Mouse (Mus musculus) stomach, embryonic 14.5 days (tissue): Measurements from ENCODE around the gene Oas1c. TPM values are rescaled to one million over a fixed set of nuclear protein-coding genes. Genes with fewer than 3 reads are reported as not detected.
A peak's percentile ranks its signal among the peaks of the same experiment; 100 is the strongest.

Experiments used
- ATAC-seq: fragments of 200-750 bp; cut with Nextera tagmentation; 2 replicates; pipeline ENCODE4 v1.8.0; 2017; ENCODE audit warnings: low read depth, moderate TSS enrichment; ENCODE audit not compliant: insufficient number of reproducible peaks, insufficient read depth, low FRiP score
- H3K27ac ChIP-seq: fragments of 300-500 bp; sonication (generic); 2 replicates; pipeline ENCODE4 v1.5.1; 2014; ENCODE audit warnings: mild to moderate bottlenecking, low read length, moderate library complexity, mixed read lengths
- H3K27me3 ChIP-seq: fragments of 300-500 bp; sonication (generic); 2 replicates; pipeline ENCODE4 v1.6.1; 2014; ENCODE audit warnings: low read length, control low read depth, mixed read lengths; ENCODE audit not compliant: control insufficient read depth, insufficient read depth
- H3K36me3 ChIP-seq: fragments of 300-500 bp; sonication (generic); 2 replicates; pipeline ENCODE4 v1.6.1; 2014; ENCODE audit warnings: mild to moderate bottlenecking, control low read depth, low read length, moderate library complexity, mixed read lengths; ENCODE audit not compliant: control insufficient read depth, insufficient read depth
- H3K4me1 ChIP-seq: fragments of 300-500 bp; sonication (generic); 2 replicates; pipeline ENCODE4 v1.6.1; 2014; ENCODE audit warnings: low read length, control low read depth, mixed read lengths; ENCODE audit not compliant: control insufficient read depth, insufficient read depth
- H3K4me2 ChIP-seq: fragments of 300-500 bp; sonication (generic); replicated peaks from 2 replicates; pipeline ENCODE4 v1.6.1; 2014; ENCODE audit warnings: low read depth, low read length, control low read depth
- H3K4me3 ChIP-seq: fragments of 300-500 bp; sonication (generic); 2 replicates; pipeline ENCODE4 v1.5.1; 2014; ENCODE audit warnings: low read depth, low read length, control low read depth
- H3K9ac ChIP-seq: fragments of 300-500 bp; sonication (generic); replicated peaks from 2 replicates; pipeline ENCODE4 v1.6.1; 2014; ENCODE audit warnings: low read depth, mild to moderate bottlenecking, control low read depth, low read length, moderate library complexity, mixed read lengths
- H3K9me3 ChIP-seq: fragments of 300-500 bp; sonication (generic); 2 replicates; pipeline ENCODE4 v1.6.1; 2016; ENCODE audit warnings: low read depth, low read length, control low read depth; ENCODE audit not compliant: control insufficient read depth
- WGBS: fragments of 180-500 bp; shearing (Covaris S2); extraction: QIAGEN DNeasy Blood & Tissue Kit; methylation state at CpG from one replicate; pipeline ENCODE4 v1.1.7; 2014; 5-methylcytosine and 5-hydroxymethylcytosine counted together
- polyA plus RNA-seq: library from polyadenylated mRNA; unstranded; fragments of >200 nt; fragmentation: Nextera tagmentation; extraction: Ambion mirVana; gene quantifications from 2 replicates; pipeline ENCODE4 v1.2.1, GENCODE M21; 2014

The Oas1c gene
- polyA plus RNA-seq, 1 experiment from 2014 or later, result 0.59 TPM

DNA sequence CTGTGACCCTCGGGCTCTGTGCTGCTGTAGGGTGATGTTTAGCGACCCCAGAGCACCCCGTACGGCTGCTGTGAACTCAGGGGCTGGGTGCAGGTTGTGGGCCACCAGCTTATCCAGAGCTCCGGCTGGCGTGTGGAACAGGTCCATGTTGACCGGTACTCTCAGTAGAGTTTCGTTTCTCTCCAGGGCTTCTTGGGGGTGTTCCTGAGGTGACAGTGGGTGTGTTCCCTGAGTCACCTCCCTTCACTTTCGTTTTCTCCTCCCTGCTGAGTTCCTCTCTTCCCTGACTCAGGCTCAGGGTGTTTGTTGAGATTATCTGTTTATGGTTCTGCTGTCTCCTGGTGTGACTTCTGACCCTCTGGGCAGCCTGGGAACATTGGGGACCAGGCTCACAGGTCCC, 34.8 kb downstream of the Oas1c start, which contains the start of gene Oas3:
Gene Oas3, minus strand, starts transcription at position 184 of the 400 bp plus-strand sequence.
- 73% methylated on average over 9 of the region's 9 CpGs for WGBS
- no peak within 1 kb of the TSS for H3K4me3 ChIP-seq
- no peaks in the 10 kb centered on the region for H3K27me3 ChIP-seq
- no peaks in the 10 kb centered on the region for H3K9me3 ChIP-seq
- no peak within 1 kb of the TSS for H3K4me2 ChIP-seq
- no peaks in the 10 kb centered on the region for H3K36me3 ChIP-seq
- ATAC-seq, result no peak
- no peak within 1 kb of the TSS for H3K27ac ChIP-seq
- H3K4me1 ChIP-seq, result no peaks in the 10 kb centered on the region
- no peak within 1 kb of the TSS for H3K9ac ChIP-seq

DNA sequence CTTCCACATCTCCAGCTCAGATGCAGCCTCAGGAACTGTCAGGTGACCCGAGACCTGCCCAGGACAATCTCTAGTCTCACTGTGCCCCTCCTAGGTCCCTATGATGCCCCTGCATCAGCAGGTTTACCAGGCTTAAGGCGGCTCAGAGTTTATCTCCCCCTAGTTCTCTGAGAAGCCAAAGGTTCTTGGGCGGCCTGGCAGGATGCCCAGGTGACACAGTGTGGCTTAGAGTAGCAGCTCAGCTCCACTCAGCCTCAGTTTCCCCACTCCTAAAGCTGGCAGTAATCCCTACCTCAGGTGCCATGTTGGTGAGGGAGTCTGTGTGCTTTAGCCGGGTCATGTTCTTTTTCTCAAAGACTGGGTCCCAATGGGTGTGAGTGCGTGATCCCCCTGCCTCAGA, 35.5 kb downstream of the Oas1c start:
- H3K9me3 ChIP-seq, result no peaks in the 10 kb centered on the region
- no peaks in the 10 kb centered on the region for H3K27me3 ChIP-seq
- 86% methylated on average over 5 of the region's 5 CpGs for WGBS
- H3K4me1 ChIP-seq, result no peaks in the 10 kb centered on the region
- H3K36me3 ChIP-seq, result no peaks in the 10 kb centered on the region
- no peak overlapping the region for H3K27ac ChIP-seq
- H3K9ac ChIP-seq, result no peak overlapping the region
- no peak for ATAC-seq
- H3K4me3 ChIP-seq, result no peak overlapping the region
- no peak overlapping the region for H3K4me2 ChIP-seq

DNA sequence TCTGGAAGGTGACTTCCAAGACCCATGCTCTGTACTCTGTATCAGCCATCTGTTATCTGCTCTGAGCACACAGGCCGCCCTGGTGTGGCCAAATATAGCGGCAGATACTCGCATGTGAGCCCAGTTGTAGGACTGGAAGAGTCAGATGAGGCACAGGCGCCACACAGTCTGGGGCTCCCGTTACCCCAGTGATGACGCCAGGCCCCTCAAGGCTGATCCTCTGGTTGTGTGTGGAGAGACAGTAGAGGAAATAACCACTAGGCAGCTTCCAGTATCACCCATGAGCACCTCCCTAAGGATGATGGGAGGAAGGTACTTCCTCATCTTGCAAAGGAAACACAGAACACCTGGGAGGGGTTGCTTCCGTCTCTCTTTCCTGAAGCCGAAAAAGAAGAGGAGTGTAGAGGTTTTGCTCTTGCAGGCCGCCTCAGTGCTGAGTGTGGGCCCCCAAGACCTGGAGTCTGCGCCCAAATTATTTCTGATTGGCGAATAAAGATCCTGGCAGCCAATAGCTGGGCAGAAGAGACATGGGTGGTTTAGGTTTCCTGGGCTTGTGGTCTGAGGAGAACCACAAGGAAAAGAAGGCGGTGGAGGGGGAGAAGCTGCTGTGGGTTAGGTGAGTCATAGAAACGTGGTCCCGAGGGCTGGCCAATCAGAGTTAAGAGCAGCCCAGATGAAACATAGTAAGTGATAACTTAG, 36.9 kb downstream of the Oas1c start:
- Histone ChIP-seq H3K4me2 (no peak overlapping the region), H3K9me3 (no peaks in the 10 kb centered on the region), H3K36me3 (no peaks in the 10 kb centered on the region), H3K4me1 (no peaks in the 10 kb centered on the region), H3K27me3 (no peaks in the 10 kb centered on the region), H3K4me3 (no peak overlapping the region), H3K27ac (no peak overlapping the region), H3K9ac (no peak overlapping the region)
- WGBS, result 68% methylated on average over 14 of the region's 14 CpGs
- no peak for ATAC-seq

DNA sequence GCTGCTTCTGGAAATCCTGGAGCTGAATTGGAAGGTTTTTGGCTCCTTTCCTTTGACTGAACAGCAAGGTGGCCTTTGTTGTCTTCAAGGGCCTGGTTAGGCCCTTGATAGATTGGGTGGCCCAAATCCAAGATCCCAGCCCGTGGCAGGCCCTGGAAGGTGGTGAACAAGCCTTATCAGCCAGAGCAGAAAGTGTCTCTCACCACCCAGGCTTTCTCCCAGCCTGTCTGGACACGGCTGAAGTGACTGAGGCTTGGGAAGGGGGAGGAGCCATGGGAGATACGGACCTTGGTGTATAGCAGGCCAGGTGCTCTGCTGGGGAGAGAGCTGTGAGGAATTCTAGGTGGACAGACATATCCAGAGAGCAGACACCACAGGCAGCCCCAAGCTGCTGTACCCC, 42.9 kb downstream of the Oas1c start:
- no peak overlapping the region for H3K27ac ChIP-seq
- no peaks in the 10 kb centered on the region for H3K27me3 ChIP-seq
- no peak overlapping the region for H3K4me3 ChIP-seq
- no peaks in the 10 kb centered on the region for H3K4me1 ChIP-seq
- H3K9me3 ChIP-seq, result no peaks in the 10 kb centered on the region
- no peak overlapping the region for H3K9ac ChIP-seq
- no peak for ATAC-seq
- H3K4me2 ChIP-seq, result no peak overlapping the region
- WGBS, result 64% methylated on average over 3 of the region's 3 CpGs
- no peaks in the 10 kb centered on the region for H3K36me3 ChIP-seq

DNA sequence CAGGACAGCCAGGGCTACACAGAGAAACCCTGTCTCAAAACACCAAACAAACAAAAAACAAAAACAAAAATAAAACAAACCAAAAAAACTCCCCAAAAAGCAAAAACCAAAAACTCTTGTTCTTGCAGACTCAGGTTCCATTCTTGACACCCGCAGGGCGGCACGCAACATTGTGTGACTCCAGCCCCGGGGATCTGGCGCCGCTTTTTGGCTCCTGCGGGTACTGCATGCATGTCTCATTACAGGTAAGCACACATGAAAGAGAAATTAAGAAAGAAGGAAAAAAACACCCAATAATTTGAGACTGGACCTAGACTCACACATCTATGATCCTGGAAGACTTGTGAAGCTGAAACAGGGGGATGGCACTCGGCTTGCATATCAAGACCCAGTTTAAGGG, 47.3 kb downstream of the Oas1c start:
- Histone ChIP-seq H3K27me3 (no peaks in the 10 kb centered on the region), H3K36me3 (no peaks in the 10 kb centered on the region), H3K4me1 (no peaks in the 10 kb centered on the region), H3K9me3 (no peaks in the 10 kb centered on the region), H3K4me2 (no peak overlapping the region), H3K4me3 (no peak overlapping the region), H3K27ac (no peak overlapping the region), H3K9ac (no peak overlapping the region)
- no peak for ATAC-seq
- WGBS, result 72% methylated on average over 8 of the region's 8 CpGs

GRCm38 (mm10) chr5:120761901-120762300, 50.4 kb downstream of the Oas1c start:
- Histone ChIP-seq H3K9me3 (no peaks in the 10 kb centered on the region), H3K4me2 (no peak overlapping the region), H3K36me3 (no peaks in the 10 kb centered on the region), H3K27ac (no peak overlapping the region), H3K9ac (no peak overlapping the region), H3K27me3 (no peaks in the 10 kb centered on the region), H3K4me3 (no peak overlapping the region), H3K4me1 (no peaks in the 10 kb centered on the region)
- ATAC-seq, result peak; percentile 49; the same call in 1 of the 2 replicates
- WGBS, result 29% methylated on average over 6 of the region's 6 CpGs

- no peak for ATAC-seq
- 87% methylated on average over 4 of the region's 4 CpGs for WGBS
- H3K4me3 ChIP-seq, result no peak overlapping the region
Observed at GRCm38 (mm10) chr5:120754215-120754614, 58.1 kb downstream of the Oas1c start.

GRCm38 (mm10) chr5:120752786-120753185, 59.5 kb downstream of the Oas1c start:
- Histone ChIP-seq H3K27me3 (no peaks in the 10 kb centered on the region), H3K9me3 (no peaks in the 10 kb centered on the region), H3K36me3 (no peaks in the 10 kb centered on the region), H3K27ac (no peak overlapping the region), H3K4me2 (no peak overlapping the region), H3K9ac (no peak overlapping the region), H3K4me3 (no peak overlapping the region), H3K4me1 (no peaks in the 10 kb centered on the region)
- no peak for ATAC-seq
- 76% methylated on average over 3 of the region's 3 CpGs for WGBS

More at GRCm38 (mm10) chr5:120754215-120754614, 58.1 kb downstream of the Oas1c start:
- H3K9ac ChIP-seq, result no peak overlapping the region
- H3K4me2 ChIP-seq, result no peak overlapping the region
- H3K9me3 ChIP-seq, result no peaks in the 10 kb centered on the region
- H3K27ac ChIP-seq, result no peak overlapping the region
- H3K36me3 ChIP-seq, result no peaks in the 10 kb centered on the region
- no peaks in the 10 kb centered on the region for H3K27me3 ChIP-seq
- no peaks in the 10 kb centered on the region for H3K4me1 ChIP-seq

- no peaks in the 10 kb centered on the region for H3K9me3 ChIP-seq
- H3K4me1 ChIP-seq, result no peaks in the 10 kb centered on the region
- no peak for ATAC-seq
- no peak overlapping the region for H3K4me2 ChIP-seq
- no peak overlapping the region for H3K27ac ChIP-seq
- no peak overlapping the region for H3K4me3 ChIP-seq
- H3K9ac ChIP-seq, result no peak overlapping the region
- no peaks in the 10 kb centered on the region for H3K36me3 ChIP-seq
- WGBS, result 74% methylated on average over 3 of the region's 3 CpGs
- H3K27me3 ChIP-seq, result no peaks in the 10 kb centered on the region
Observed at GRCm38 (mm10) chr5:120751206-120751605, 61.1 kb downstream of the Oas1c start.
